Mouse (Mus musculus) E14TG2a.4 (cell line): Measurements from ENCODE around the gene Pagr1a.

Experiments used
- CTCF ChIP-seq: conservative IDR thresholded peaks from 2 replicates; pipeline ENCODE4 v1.5.1; 2014; ENCODE audit warnings: low read length
- NANOG ChIP-seq: IDR thresholded peaks from 2 replicates; pipeline ENCODE4 v1.6.1; 2014; ENCODE audit warnings: borderline replicate concordance, low read length, mixed read lengths

DNA sequence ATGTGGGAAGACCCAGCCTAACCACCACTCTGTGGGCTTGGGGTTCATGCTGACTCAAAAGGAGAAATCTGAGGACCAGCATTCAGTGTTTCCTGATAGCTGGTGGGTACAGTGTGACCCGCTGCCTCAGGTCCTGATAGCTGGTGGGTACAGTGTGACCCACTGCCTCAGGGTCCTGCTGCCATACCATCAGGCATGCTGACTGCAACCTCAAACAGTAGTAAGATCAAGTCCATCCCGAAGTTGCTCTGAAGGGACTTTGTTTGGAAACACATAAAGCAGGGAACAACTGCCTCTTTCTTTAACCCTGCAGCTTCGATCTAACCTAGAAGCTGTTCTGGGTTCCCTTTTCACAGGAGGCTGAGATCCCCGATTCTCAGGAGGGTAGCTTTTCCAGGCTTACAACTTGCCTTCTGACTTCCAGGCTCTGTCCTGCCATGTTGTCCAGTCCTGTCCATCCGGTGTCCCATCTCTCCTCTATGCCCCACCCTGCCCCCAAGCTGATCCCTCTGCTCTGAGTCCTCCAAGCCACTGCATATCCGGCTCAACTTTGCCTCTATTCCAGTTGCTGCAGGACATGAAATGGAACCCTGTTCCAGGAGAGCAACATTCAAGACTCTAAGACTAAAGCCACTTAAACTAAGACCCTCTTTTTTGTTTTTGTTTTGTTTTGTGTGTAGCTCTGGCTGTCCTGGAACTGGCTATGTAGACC, 9.7 kb downstream of the Pagr1a start:
- no peak for TF ChIP-seq CTCF
- TF ChIP-seq NANOG: no peak
